Mouse (Mus musculus) layer of hippocampus, postnatal 36 days (tissue): ENCODE measurements around the gene Mfap1a. TPM values are rescaled to one million over a fixed set of nuclear protein-coding genes. Genes with fewer than 3 reads are reported as not detected.
A peak's percentile ranks its signal among the peaks of the same experiment; 100 is the strongest.
"Not testable (repeated sequence)": the region's sequence is repeated elsewhere in the genome, so short reads cannot be mapped to it uniquely, and the experiment has no call there.

Source experiments
- DNase-seq, 2 experiments: peaks; one replicate each; pipeline ENCODE4 v3.0.0; 2022
- total RNA-seq, 2 experiments: library from RNA; stranded (reverse); gene quantifications; 2 replicates each; pipeline ENCODE4 v1.2.3; 2021

Mfap1a gene
- total RNA-seq, 2 experiments from 2014 or later = 34.1 to 35.4 TPM

GRCm38 (mm10) chr2:121474180-121474535 lies 32.3 kb downstream of the Mfap1a start:
- no peak for DNase-seq

- DNase-seq = peak; percentile 76 to 82
These were observed 32.9 kb downstream of the Mfap1a start, which contains the start of gene Mfap1b for GRCm38 (mm10) chr2:121473301-121474179. Gene Mfap1b, minus strand, starts transcription at chr2:121474067.

GRCm38 (mm10) chr2:121472783-121473182 lies 33.7 kb downstream of the Mfap1a start:
- not testable (repeated sequence) for DNase-seq

- not testable (repeated sequence) for DNase-seq
These were observed 37.5 kb downstream of the Mfap1a start for GRCm38 (mm10) chr2:121468982-121469381.

GRCm38 (mm10) chr2:121460071-121460470 lies 46.4 kb downstream of the Mfap1a start:
- DNase-seq = no peak

GRCm38 (mm10) chr2:121456692-121457642 lies 49.5 kb downstream of the Mfap1a start, which contains the start of gene Serinc4:
Gene Serinc4, minus strand, starts transcription at chr2:121456781.
- peak; percentile 80 to 86 for DNase-seq

- DNase-seq = no peak
These were observed 50.9 kb downstream of the Mfap1a start for GRCm38 (mm10) chr2:121455534-121455933.

- DNase-seq = no peak
These were observed 52.5 kb downstream of the Mfap1a start for GRCm38 (mm10) chr2:121453917-121454316.

GRCm38 (mm10) chr2:121452990-121453389 lies 53.5 kb downstream of the Mfap1a start, which contains the start of gene Hypk:
Gene Hypk, plus strand, starts transcription at chr2:121453290.
- DNase-seq = no peak

- no peak for DNase-seq
These were observed 54.1 kb downstream of the Mfap1a start for GRCm38 (mm10) chr2:121452361-121452760.

- no peak for DNase-seq
These were observed 56.4 kb downstream of the Mfap1a start for GRCm38 (mm10) chr2:121450093-121450492.

GRCm38 (mm10) chr2:121449545-121450011 lies 56.9 kb downstream of the Mfap1a start:
- DNase-seq = no peak

GRCm38 (mm10) chr2:121448739-121449535 lies 57.5 kb downstream of the Mfap1a start, which contains the start of gene Serf2:
Gene Serf2, plus strand, starts transcription at chr2:121449195.
- DNase-seq = peak; percentile 98 to 99

GRCm38 (mm10) chr2:121448136-121448535 lies 58.3 kb downstream of the Mfap1a start:
- no peak for DNase-seq

- DNase-seq = no peak
These were observed 59.5 kb downstream of the Mfap1a start for GRCm38 (mm10) chr2:121447006-121447405.

GRCm38 (mm10) chr2:121446506-121446905 lies 60.0 kb downstream of the Mfap1a start:
- DNase-seq = no peak

- DNase-seq = no peak
These were observed 61.3 kb downstream of the Mfap1a start for GRCm38 (mm10) chr2:121445117-121445516.

- no peak for DNase-seq
These were observed 62.3 kb downstream of the Mfap1a start, which contains the start of gene Ell3 for GRCm38 (mm10) chr2:121444178-121444577. Gene Ell3, minus strand, starts transcription at chr2:121444278.

GRCm38 (mm10) chr2:121443068-121443349 lies 63.5 kb downstream of the Mfap1a start:
- DNase-seq = no peak

GRCm38 (mm10) chr2:121442259-121443067 lies 64.0 kb downstream of the Mfap1a start:
- DNase-seq = no peak
